Mouse (Mus musculus): ENCODE data around the gene Slc13a3. TPM values are rescaled to one million over a fixed set of nuclear protein-coding genes. Genes with fewer than 3 reads are reported as not detected.

Gene Slc13a3
- polyA plus RNA-seq, 1 experiment from 2014 or later, result 0.28 TPM

- no peak for ATAC-seq (ENCODE audit: insufficient number of reproducible peaks, low FRiP score, low TSS enrichment, low read depth)
- Histone ChIP-seq H3K9me3 (no peaks in the 10 kb centered on the region), H3K4me2 (no peak overlapping the region), H3K27ac (no peak overlapping the region), H3K9ac (no peak overlapping the region), H3K27me3 (no peaks in the 10 kb centered on the region), H3K36me3 (no peaks in the 10 kb centered on the region), H3K4me3 (no peak overlapping the region), H3K4me1 (peaks cover 11% of the 10 kb centered on the region)
These were observed 23.2 kb upstream of the Slc13a3 start for GRCm38 (mm10) chr2:165496251-165496650.

- H3K9me3 ChIP-seq, result no peaks in the 10 kb centered on the region
- 53% methylated on average over 2 of the region's 2 CpGs for WGBS
These were observed 21.5 kb upstream of the Slc13a3 start for GRCm38 (mm10) chr2:165494495-165494894.

GRCm38 (mm10) chr2:165493587-165494210 is 20.7 kb upstream of the Slc13a3 start:
- Histone ChIP-seq H3K36me3 (peaks cover 22% of the 10 kb centered on the region), H3K9ac (peak overlapping the region; percentile 35; the same call in 1 of the 2 replicates), H3K4me1 (peaks cover 11% of the 10 kb centered on the region), H3K4me3 (peak overlapping the region; percentile 74), H3K27me3 (no peaks in the 10 kb centered on the region), H3K27ac (peak overlapping the region; percentile 61; the same call in 1 of the 2 replicates), H3K9me3 (no peaks in the 10 kb centered on the region), H3K4me2 (peak overlapping the region; percentile 77)
- no peak for ATAC-seq (ENCODE audit: insufficient number of reproducible peaks, low FRiP score, low TSS enrichment, low read depth)
- 25% methylated on average over 17 of the region's 17 CpGs for WGBS

More at GRCm38 (mm10) chr2:165494495-165494894, 21.5 kb upstream of the Slc13a3 start:
- ATAC-seq (ENCODE audit: insufficient number of reproducible peaks, low FRiP score, low TSS enrichment, low read depth), result no peak
- no peak overlapping the region for H3K4me2 ChIP-seq
- H3K36me3 ChIP-seq, result peaks cover 15% of the 10 kb centered on the region
- peaks cover 11% of the 10 kb centered on the region for H3K4me1 ChIP-seq
- no peaks in the 10 kb centered on the region for H3K27me3 ChIP-seq
- no peak overlapping the region for H3K4me3 ChIP-seq
- H3K9ac ChIP-seq, result no peak overlapping the region
- H3K27ac ChIP-seq, result no peak overlapping the region

- WGBS, result under 1% methylated on average over 76 of the region's 84 CpGs
- Histone ChIP-seq H3K4me3 (peak within 1 kb of the TSS; percentile 74), H3K27me3 (no peaks in the 10 kb centered on the region), H3K36me3 (peaks cover 30% of the 10 kb centered on the region), H3K27ac (peak within 1 kb of the TSS; percentile 79), H3K9ac (peak within 1 kb of the TSS; percentile 85), H3K4me1 (peaks cover 11% of the 10 kb centered on the region), H3K4me2 (peak within 1 kb of the TSS; percentile 77), H3K9me3 (no peaks in the 10 kb centered on the region)
- ATAC-seq (ENCODE audit: insufficient number of reproducible peaks, low FRiP score, low TSS enrichment, low read depth), result peak; percentile 89
These were observed 19.9 kb upstream of the Slc13a3 start, which contains the start of gene Trp53rka for GRCm38 (mm10) chr2:165492648-165493553. TSS of gene Trp53rka (minus strand) at chr2:165493324.

- H3K9me3 ChIP-seq, result no peaks in the 10 kb centered on the region
- ATAC-seq (ENCODE audit: insufficient number of reproducible peaks, low FRiP score, low TSS enrichment, low read depth), result no peak
- 27% methylated on average over 8 of the region's 8 CpGs for WGBS
- no peaks in the 10 kb centered on the region for H3K27me3 ChIP-seq
- no peak overlapping the region for H3K4me3 ChIP-seq
- H3K36me3 ChIP-seq, result peaks cover 30% of the 10 kb centered on the region
- no peak overlapping the region for H3K27ac ChIP-seq
- peaks cover 13% of the 10 kb centered on the region for H3K4me1 ChIP-seq
- no peak overlapping the region for H3K9ac ChIP-seq
- H3K4me2 ChIP-seq, result no peak overlapping the region
These were observed 14.0 kb upstream of the Slc13a3 start for GRCm38 (mm10) chr2:165486881-165487535.

GRCm38 (mm10) chr2:165486401-165486800 is 13.4 kb upstream of the Slc13a3 start:
- Histone ChIP-seq H3K36me3 (peaks cover 30% of the 10 kb centered on the region), H3K4me3 (no peak overlapping the region), H3K9ac (no peak overlapping the region), H3K4me2 (no peak overlapping the region), H3K27ac (no peak overlapping the region), H3K27me3 (no peaks in the 10 kb centered on the region), H3K9me3 (no peaks in the 10 kb centered on the region), H3K4me1 (peaks cover 12% of the 10 kb centered on the region; the same call in 1 of the 2 replicates)
- no peak for ATAC-seq (ENCODE audit: insufficient number of reproducible peaks, low FRiP score, low TSS enrichment, low read depth)
- 70% methylated on average over 5 of the region's 5 CpGs for WGBS

GRCm38 (mm10) chr2:165485826-165486225 is 12.8 kb upstream of the Slc13a3 start:
- Histone ChIP-seq H3K4me3 (no peak overlapping the region), H3K9me3 (no peaks in the 10 kb centered on the region), H3K4me2 (no peak overlapping the region), H3K27me3 (no peaks in the 10 kb centered on the region), H3K27ac (no peak overlapping the region), H3K4me1 (peaks cover 12% of the 10 kb centered on the region; the same call in 1 of the 2 replicates), H3K36me3 (peaks cover 29% of the 10 kb centered on the region), H3K9ac (no peak overlapping the region)
- 62% methylated on average over 3 of the region's 3 CpGs for WGBS
- no peak for ATAC-seq (ENCODE audit: insufficient number of reproducible peaks, low FRiP score, low TSS enrichment, low read depth)

- H3K27ac ChIP-seq, result no peak overlapping the region
- no peak overlapping the region for H3K4me2 ChIP-seq
- 54% methylated on average over 6 of the region's 6 CpGs for WGBS
- no peak for ATAC-seq (ENCODE audit: insufficient number of reproducible peaks, low FRiP score, low TSS enrichment, low read depth)
- H3K4me3 ChIP-seq, result no peak overlapping the region
- H3K9ac ChIP-seq, result no peak overlapping the region
- H3K27me3 ChIP-seq, result no peaks in the 10 kb centered on the region
- peaks cover 13% of the 10 kb centered on the region for H3K36me3 ChIP-seq
- H3K4me1 ChIP-seq, result peaks cover 12% of the 10 kb centered on the region; the same call in 1 of the 2 replicates
- H3K9me3 ChIP-seq, result no peaks in the 10 kb centered on the region
These were observed 11.1 kb upstream of the Slc13a3 start for GRCm38 (mm10) chr2:165484152-165484551.

- 54% methylated on average over 8 of the region's 8 CpGs for WGBS
- H3K27me3 ChIP-seq, result no peaks in the 10 kb centered on the region
- no peak overlapping the region for H3K4me3 ChIP-seq
- no peak overlapping the region for H3K4me2 ChIP-seq
- H3K36me3 ChIP-seq, result no peaks in the 10 kb centered on the region
- peaks cover 8% of the 10 kb centered on the region; the same call in 1 of the 2 replicates for H3K4me1 ChIP-seq
- H3K9me3 ChIP-seq, result no peaks in the 10 kb centered on the region
- H3K27ac ChIP-seq, result no peak overlapping the region
- no peak overlapping the region for H3K9ac ChIP-seq
- no peak for ATAC-seq (ENCODE audit: insufficient number of reproducible peaks, low FRiP score, low TSS enrichment, low read depth)
These were observed 9.0 kb upstream of the Slc13a3 start for GRCm38 (mm10) chr2:165482003-165482402.

- no peak overlapping the region for H3K4me2 ChIP-seq
- H3K4me1 ChIP-seq, result peaks cover 3% of the 10 kb centered on the region; the same call in 1 of the 2 replicates
- peaks cover 50% of the 10 kb centered on the region for H3K27me3 ChIP-seq
- H3K36me3 ChIP-seq, result no peaks in the 10 kb centered on the region
- no peaks in the 10 kb centered on the region for H3K9me3 ChIP-seq
- ATAC-seq (ENCODE audit: insufficient number of reproducible peaks, low FRiP score, low TSS enrichment, low read depth), result no peak
- no peak overlapping the region for H3K9ac ChIP-seq
- H3K27ac ChIP-seq, result no peak overlapping the region
- WGBS, result 69% methylated on average over 5 of the region's 5 CpGs
- H3K4me3 ChIP-seq, result no peak overlapping the region
These were observed 2.8 kb upstream of the Slc13a3 start for GRCm38 (mm10) chr2:165475850-165476249.

- H3K27ac ChIP-seq, result no peak overlapping the region
- H3K4me3 ChIP-seq, result no peak overlapping the region
- H3K27me3 ChIP-seq, result peaks cover 50% of the 10 kb centered on the region
- no peak overlapping the region for H3K4me2 ChIP-seq
- WGBS, result 78% methylated on average over 7 of the region's 7 CpGs
- peaks cover 3% of the 10 kb centered on the region; the same call in 1 of the 2 replicates for H3K4me1 ChIP-seq
- H3K9me3 ChIP-seq, result no peaks in the 10 kb centered on the region
- no peak overlapping the region for H3K9ac ChIP-seq
- ATAC-seq (ENCODE audit: insufficient number of reproducible peaks, low FRiP score, low TSS enrichment, low read depth), result no peak
- H3K36me3 ChIP-seq, result no peaks in the 10 kb centered on the region
These were observed 2.4 kb upstream of the Slc13a3 start for GRCm38 (mm10) chr2:165475412-165475811.
